Mouse (Mus musculus) heart, postnatal 10 days (tissue): Measurements from ENCODE around the gene Pdk1. TPM values are rescaled to one million over a fixed set of nuclear protein-coding genes. Genes with fewer than 3 reads are reported as not detected.
A peak's percentile ranks its signal among the peaks of the same experiment; 100 is the strongest.

Experiments
- DNase-seq, 2 experiments: peaks; one replicate each; pipeline ENCODE4 v3.0.0; 2021
- intact Hi-C: fragments of 180-260 bp; cut with DNase I; formaldehyde crosslinking; loops from one replicate; pipeline ENCODE4 v1.15.1; 2025
- total RNA-seq, 2 experiments: library from RNA; stranded (reverse); gene quantifications; 2 replicates each; pipeline ENCODE4 v1.2.3; 2021

The Pdk1 gene
- total RNA-seq, 2 experiments from 2014 or later = 119 to 149 TPM

GRCm38 (mm10) chr2:71934046-71934445 lies 61.0 kb downstream of the Pdk1 start:
- DNase-seq = no peak
- intact Hi-C loops = no loop called here

GRCm38 (mm10) chr2:71936711-71937110 lies 63.7 kb downstream of the Pdk1 start:
- DNase-seq = no peak
- intact Hi-C loops = loop anchor here (5.0 kb wide), 1 partner anchor 34 kb away; no protein-coding TSS in a partner anchor

- DNase-seq = no peak
- intact Hi-C loops = loop anchor here (5.0 kb wide), 1 partner anchor 35 kb away; no protein-coding TSS in a partner anchor
Measured at GRCm38 (mm10) chr2:71937649-71938308, 64.8 kb downstream of the Pdk1 start.

- peak in 1 of 2 experiments; percentile 10 for DNase-seq
- intact Hi-C loops = loop anchor here (5.0 kb wide), 1 partner anchor 37 kb away; no protein-coding TSS in a partner anchor
Measured at GRCm38 (mm10) chr2:71938716-71939393, 65.8 kb downstream of the Pdk1 start.

- intact Hi-C loops = no loop called here
- no peak for DNase-seq
Measured at GRCm38 (mm10) chr2:71941005-71941720, 68.1 kb downstream of the Pdk1 start.

GRCm38 (mm10) chr2:71941721-71942087 lies 68.7 kb downstream of the Pdk1 start:
- intact Hi-C loops = no loop called here
- DNase-seq = no peak

GRCm38 (mm10) chr2:71951212-71951611 lies 78.2 kb downstream of the Pdk1 start:
- intact Hi-C loops = no loop called here
- no peak for DNase-seq

Other genes starting within 250 kb of the Pdk1 start
- gene Itga6, start 127.6 kb upstream of the Pdk1 start, total RNA-seq = 10 to 100 TPM; 95.3 to 98.2 TPM
- gene Rapgef4, start 108.0 kb downstream of the Pdk1 start, total RNA-seq = 10 to 100 TPM; 14.1 to 15.0 TPM